Mouse (Mus musculus) thymus, adult 2 months (tissue): ENCODE measurements at regions not wholly inside any gene's neighbourhood (a gene's known extent, or its start where the extent isn't known, plus 50 kb on each side); places are given as distances from the start of the nearest gene placed in this dataset.

Source experiments
- CTCF ChIP-seq: fragments of 200-500 bp; IDR thresholded peaks from 2 replicates; pipeline ENCODE4 v1.5.1; 2012; ENCODE audit warnings: mild to moderate bottlenecking, control low read depth, low read length, moderate library complexity, borderline replicate concordance; ENCODE audit not compliant: control insufficient read depth, poor library complexity, insufficient read depth; ENCODE audit errors: extremely low read depth
- POLR2A ChIP-seq: fragments of 200-500 bp; IDR thresholded peaks from 2 replicates; pipeline ENCODE4 v1.6.1; 2012; ENCODE audit warnings: mild to moderate bottlenecking, low read length, control low read depth, moderate library complexity; ENCODE audit not compliant: control insufficient read depth, poor library complexity, insufficient read depth; ENCODE audit errors: extremely low read depth

GRCm38 (mm10) chr3:19448931-19449330 is 179.5 kb downstream of the 1700064H15Rik start:
- TF ChIP-seq POLR2A (no peak), CTCF (no peak)
